Mouse (Mus musculus): ENCODE data around the gene Tcf12. TPM values are rescaled to one million over a fixed set of nuclear protein-coding genes. Genes with fewer than 3 reads are reported as not detected.

Tcf12 gene
- polyA plus RNA-seq, 1 experiment from 2014 or later, result 143 TPM

- Histone ChIP-seq H3K27ac (no peak overlapping the region), H3K4me3 (no peak overlapping the region), H3K36me3 (no peaks in the 10 kb centered on the region), H3K9ac (no peak overlapping the region), H3K4me1 (no peaks in the 10 kb centered on the region), H3K27me3 (no peaks in the 10 kb centered on the region), H3K9me3 (no peaks in the 10 kb centered on the region), H3K4me2 (no peak overlapping the region)
- no peak for ATAC-seq (ENCODE audit: insufficient number of reproducible peaks, insufficient read depth, low FRiP score, low TSS enrichment, low read depth)
Measured at GRCm38 (mm10) chr9:71940016-71940415, 171.7 kb downstream of the Tcf12 start.

GRCm38 (mm10) chr9:71936199-71936598 is 175.5 kb downstream of the Tcf12 start:
- Histone ChIP-seq H3K4me1 (no peaks in the 10 kb centered on the region), H3K27ac (no peak overlapping the region), H3K27me3 (no peaks in the 10 kb centered on the region), H3K4me3 (no peak overlapping the region), H3K4me2 (no peak overlapping the region), H3K9ac (no peak overlapping the region), H3K36me3 (no peaks in the 10 kb centered on the region), H3K9me3 (no peaks in the 10 kb centered on the region)
- no peak for ATAC-seq (ENCODE audit: insufficient number of reproducible peaks, insufficient read depth, low FRiP score, low TSS enrichment, low read depth)
- 60% methylated on average over 1 of the region's 1 CpGs for WGBS

DNA sequence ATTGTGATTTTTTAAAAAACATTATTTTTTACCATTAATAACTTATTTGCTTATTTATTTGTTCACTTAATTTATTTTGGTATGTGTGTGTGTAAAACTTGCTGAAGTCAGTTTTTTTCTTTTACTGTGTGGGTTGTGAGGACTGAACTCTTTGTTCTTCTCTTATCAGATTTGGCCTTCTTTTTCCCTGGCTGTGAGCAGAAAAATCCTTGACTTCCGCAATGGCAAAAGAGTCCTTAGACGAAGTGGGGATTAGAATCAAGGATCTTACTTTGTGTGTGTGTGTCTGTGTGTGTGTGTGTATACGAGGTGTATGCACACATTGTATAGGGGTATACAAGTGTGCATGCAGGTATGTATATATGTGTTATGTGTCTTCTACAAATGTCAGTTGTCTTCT is 176.8 kb downstream of the Tcf12 start:
- H3K9me3 ChIP-seq, result no peaks in the 10 kb centered on the region
- no peak overlapping the region for H3K27ac ChIP-seq
- H3K9ac ChIP-seq, result no peak overlapping the region
- WGBS, result 79% methylated on average over 3 of the region's 3 CpGs
- H3K4me1 ChIP-seq, result no peaks in the 10 kb centered on the region
- no peak overlapping the region for H3K4me3 ChIP-seq
- no peaks in the 10 kb centered on the region for H3K36me3 ChIP-seq
- no peak for ATAC-seq (ENCODE audit: insufficient number of reproducible peaks, insufficient read depth, low FRiP score, low TSS enrichment, low read depth)
- H3K4me2 ChIP-seq, result no peak overlapping the region
- no peaks in the 10 kb centered on the region for H3K27me3 ChIP-seq

DNA sequence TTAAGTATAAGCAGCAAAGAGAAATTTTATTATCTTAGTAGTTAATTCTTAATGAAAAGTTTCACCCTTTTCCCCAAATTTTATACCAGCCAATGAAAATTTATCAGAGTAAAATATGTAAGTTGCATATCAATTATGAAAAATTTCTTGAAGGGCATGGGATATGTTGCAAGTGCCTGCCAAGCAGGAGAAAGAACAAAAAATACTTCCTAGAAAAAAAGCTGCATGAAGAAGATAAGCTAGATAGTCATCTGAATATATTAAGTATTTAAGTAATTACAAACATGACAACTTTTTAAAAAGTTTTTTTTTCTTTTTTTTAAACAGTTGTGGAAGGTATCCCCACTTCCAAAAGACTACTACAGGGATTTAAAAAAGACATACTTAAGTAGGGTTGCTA is 179.7 kb downstream of the Tcf12 start:
- Histone ChIP-seq H3K4me3 (no peak overlapping the region), H3K36me3 (no peaks in the 10 kb centered on the region), H3K27ac (no peak overlapping the region), H3K27me3 (no peaks in the 10 kb centered on the region), H3K4me1 (no peaks in the 10 kb centered on the region), H3K4me2 (no peak overlapping the region), H3K9me3 (no peaks in the 10 kb centered on the region), H3K9ac (no peak overlapping the region)
- no peak for ATAC-seq (ENCODE audit: insufficient number of reproducible peaks, insufficient read depth, low FRiP score, low TSS enrichment, low read depth)

DNA sequence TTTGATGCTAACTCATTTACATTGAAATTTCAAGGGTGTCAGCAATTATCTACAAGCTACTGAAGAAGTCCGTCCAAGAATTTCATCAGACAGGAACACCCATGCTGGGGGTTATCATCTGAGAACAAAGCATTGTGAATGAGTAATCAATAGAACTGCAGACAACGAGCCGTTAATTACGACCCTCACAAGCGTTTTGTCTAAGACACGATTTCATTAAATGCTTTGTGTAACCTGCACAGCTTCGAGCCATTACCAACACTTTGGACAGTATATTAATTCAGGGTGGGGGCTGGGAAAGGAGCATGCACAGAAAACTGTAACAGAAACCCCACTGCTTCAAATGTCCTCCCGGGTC is 180.3 kb downstream of the Tcf12 start:
- Histone ChIP-seq H3K4me1 (no peaks in the 10 kb centered on the region), H3K4me2 (no peak overlapping the region), H3K9me3 (no peaks in the 10 kb centered on the region), H3K36me3 (no peaks in the 10 kb centered on the region), H3K4me3 (no peak overlapping the region), H3K9ac (no peak overlapping the region), H3K27me3 (no peaks in the 10 kb centered on the region), H3K27ac (no peak overlapping the region)
- no peak for ATAC-seq (ENCODE audit: insufficient number of reproducible peaks, insufficient read depth, low FRiP score, low TSS enrichment, low read depth)
- WGBS, result 76% methylated on average over 8 of the region's 8 CpGs

- no peaks in the 10 kb centered on the region for H3K9me3 ChIP-seq
- WGBS, result 69% methylated on average over 3 of the region's 3 CpGs
- ATAC-seq (ENCODE audit: insufficient number of reproducible peaks, insufficient read depth, low FRiP score, low TSS enrichment, low read depth), result no peak
Measured at GRCm38 (mm10) chr9:71930431-71931357, 181.0 kb downstream of the Tcf12 start.

GRCm38 (mm10) chr9:71916662-71916953 is 195.1 kb downstream of the Tcf12 start:
- ATAC-seq (ENCODE audit: insufficient number of reproducible peaks, insufficient read depth, low FRiP score, low TSS enrichment, low read depth), result no peak
- Histone ChIP-seq H3K27me3 (no peaks in the 10 kb centered on the region), H3K4me1 (peaks cover 5% of the 10 kb centered on the region; the same call in 1 of the 2 replicates), H3K27ac (no peak overlapping the region), H3K4me2 (no peak overlapping the region), H3K9me3 (no peaks in the 10 kb centered on the region), H3K4me3 (no peak overlapping the region), H3K36me3 (peaks cover 13% of the 10 kb centered on the region), H3K9ac (no peak overlapping the region)

More at GRCm38 (mm10) chr9:71930431-71931357, 181.0 kb downstream of the Tcf12 start:
- Histone ChIP-seq H3K4me3 (no peak overlapping the region), H3K9ac (no peak overlapping the region), H3K4me1 (no peaks in the 10 kb centered on the region), H3K27ac (no peak overlapping the region), H3K4me2 (no peak overlapping the region), H3K27me3 (no peaks in the 10 kb centered on the region), H3K36me3 (no peaks in the 10 kb centered on the region)

- 61% methylated on average over 6 of the region's 6 CpGs for WGBS
- ATAC-seq (ENCODE audit: insufficient number of reproducible peaks, insufficient read depth, low FRiP score, low TSS enrichment, low read depth), result no peak
- no peak overlapping the region for H3K4me3 ChIP-seq
- H3K27ac ChIP-seq, result peak overlapping the region; percentile 48; the same call in 1 of the 2 replicates
- H3K9me3 ChIP-seq, result no peaks in the 10 kb centered on the region
- H3K4me1 ChIP-seq, result peaks cover 5% of the 10 kb centered on the region; the same call in 1 of the 2 replicates
- H3K36me3 ChIP-seq, result peaks cover 13% of the 10 kb centered on the region
- H3K9ac ChIP-seq, result no peak overlapping the region
- no peaks in the 10 kb centered on the region for H3K27me3 ChIP-seq
- H3K4me2 ChIP-seq, result no peak overlapping the region
Measured at GRCm38 (mm10) chr9:71915871-71916661, 195.6 kb downstream of the Tcf12 start.

DNA sequence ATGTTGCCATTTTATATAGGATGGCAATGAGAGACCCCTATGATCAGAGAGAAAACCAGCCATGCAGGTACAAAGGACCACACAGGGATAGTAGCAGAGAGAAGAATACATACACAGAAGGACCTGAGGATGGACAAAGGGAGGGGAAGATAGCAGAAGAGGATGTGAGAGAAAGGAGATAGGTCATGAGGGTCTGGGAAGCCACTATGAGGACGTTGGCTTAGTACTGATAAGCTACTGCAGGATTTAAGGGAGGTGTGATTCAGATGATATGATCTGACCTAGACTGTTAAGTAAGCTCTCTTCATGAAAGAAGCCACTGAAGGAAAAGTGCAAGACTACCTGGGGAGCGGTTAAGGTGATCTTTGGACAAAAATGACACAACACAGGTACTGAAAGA is 205.1 kb downstream of the Tcf12 start:
- Histone ChIP-seq H3K4me3 (no peak overlapping the region), H3K4me2 (no peak overlapping the region), H3K27ac (no peak overlapping the region), H3K27me3 (no peaks in the 10 kb centered on the region), H3K9ac (no peak overlapping the region), H3K9me3 (no peaks in the 10 kb centered on the region), H3K4me1 (no peaks in the 10 kb centered on the region), H3K36me3 (peaks cover 13% of the 10 kb centered on the region)
- 81% methylated on average over 2 of the region's 2 CpGs for whole genome bisulfite sequencing
- no peak for ATAC-seq (ENCODE audit: insufficient number of reproducible peaks, insufficient read depth, low FRiP score, low TSS enrichment, low read depth)

- 16% methylated on average over 5 of the region's 5 CpGs for WGBS
- no peak overlapping the region for H3K4me2 ChIP-seq
- no peaks in the 10 kb centered on the region for H3K27me3 ChIP-seq
- H3K4me3 ChIP-seq, result no peak overlapping the region
- H3K36me3 ChIP-seq, result no peaks in the 10 kb centered on the region
- no peak for ATAC-seq (ENCODE audit: insufficient number of reproducible peaks, insufficient read depth, low FRiP score, low TSS enrichment, low read depth)
- H3K9ac ChIP-seq, result no peak overlapping the region
- H3K27ac ChIP-seq, result peak overlapping the region; percentile 12; the same call in 1 of the 2 replicates
- H3K9me3 ChIP-seq, result no peaks in the 10 kb centered on the region
- peaks cover 24% of the 10 kb centered on the region for H3K4me1 ChIP-seq
Measured at GRCm38 (mm10) chr9:71898852-71899251, 212.8 kb downstream of the Tcf12 start.

DNA sequence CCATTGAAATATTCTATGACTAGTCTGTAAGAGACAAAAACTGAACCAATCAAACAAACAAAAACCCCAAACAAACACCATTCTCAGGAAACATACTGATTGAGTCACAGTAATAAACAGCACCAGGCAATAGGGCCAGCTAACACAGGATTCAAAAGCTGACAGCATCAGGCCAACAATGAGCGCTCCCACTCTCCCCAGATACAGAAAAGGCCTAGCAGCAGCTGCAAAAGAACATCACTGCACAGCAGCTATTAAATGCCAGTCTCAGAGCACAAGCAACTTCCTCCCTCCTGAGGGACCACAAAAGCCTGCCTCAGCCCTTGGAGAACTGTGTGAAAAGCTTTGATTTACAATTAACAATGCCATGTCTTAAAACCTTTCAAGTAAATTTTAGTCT is 214.3 kb downstream of the Tcf12 start:
- WGBS, result 23% methylated on average over 1 of the region's 1 CpGs
- no peak for ATAC-seq (ENCODE audit: insufficient number of reproducible peaks, insufficient read depth, low FRiP score, low TSS enrichment, low read depth)
- H3K4me3 ChIP-seq, result no peak overlapping the region
- H3K4me1 ChIP-seq, result peaks cover 37% of the 10 kb centered on the region
- H3K36me3 ChIP-seq, result no peaks in the 10 kb centered on the region
- H3K9me3 ChIP-seq, result no peaks in the 10 kb centered on the region
- H3K9ac ChIP-seq, result no peak overlapping the region
- peak overlapping the region; percentile 77 for H3K27ac ChIP-seq
- H3K4me2 ChIP-seq, result no peak overlapping the region
- no peaks in the 10 kb centered on the region for H3K27me3 ChIP-seq

Data from embryonic facial prominence, embryonic 13.5 days (tissue).